Mouse (Mus musculus) kidney, postnatal 25 days (tissue): ENCODE measurements around the gene Mtch1.
"Not testable (repeated sequence)": the region's sequence is repeated elsewhere in the genome, so short reads cannot be mapped to it uniquely, and the experiment has no call there.

ENCODE experiments used
- DNase-seq, 2 experiments: peaks; one replicate each; pipeline ENCODE4 v3.0.0; 2021; ENCODE audit warnings: mixed read lengths in 2 of 2

Gene Mtch1

GRCm38 (mm10) chr17:29347645-29348256 lies at the start of gene Mtch1:
TSS of gene Mtch1 (minus strand) at chr17:29347934.
- peak; percentile 99 for DNase-seq

DNA sequence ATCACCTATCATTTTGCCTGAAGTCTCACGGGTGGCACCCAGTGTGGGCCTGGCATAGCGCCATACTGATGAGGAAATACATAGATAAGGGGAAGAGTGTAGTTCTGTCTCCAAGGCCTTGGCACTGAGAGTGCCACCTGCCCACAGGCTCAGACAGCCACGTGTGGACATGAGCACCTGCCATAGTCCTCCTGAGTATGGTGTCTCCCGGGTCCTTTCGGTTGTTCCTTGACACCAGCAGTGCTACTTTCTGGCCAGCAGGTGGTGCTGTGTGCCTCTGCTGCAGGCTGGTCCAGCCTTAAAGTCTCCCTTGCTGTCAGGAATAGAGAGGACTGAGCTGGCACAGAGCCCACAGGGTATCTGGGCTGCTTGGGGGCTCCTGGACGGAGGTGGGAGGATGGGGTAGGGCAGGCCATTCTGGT lies 49.1 kb upstream of the Mtch1 start:
- peak; percentile 77 to 86 for DNase-seq

DNA sequence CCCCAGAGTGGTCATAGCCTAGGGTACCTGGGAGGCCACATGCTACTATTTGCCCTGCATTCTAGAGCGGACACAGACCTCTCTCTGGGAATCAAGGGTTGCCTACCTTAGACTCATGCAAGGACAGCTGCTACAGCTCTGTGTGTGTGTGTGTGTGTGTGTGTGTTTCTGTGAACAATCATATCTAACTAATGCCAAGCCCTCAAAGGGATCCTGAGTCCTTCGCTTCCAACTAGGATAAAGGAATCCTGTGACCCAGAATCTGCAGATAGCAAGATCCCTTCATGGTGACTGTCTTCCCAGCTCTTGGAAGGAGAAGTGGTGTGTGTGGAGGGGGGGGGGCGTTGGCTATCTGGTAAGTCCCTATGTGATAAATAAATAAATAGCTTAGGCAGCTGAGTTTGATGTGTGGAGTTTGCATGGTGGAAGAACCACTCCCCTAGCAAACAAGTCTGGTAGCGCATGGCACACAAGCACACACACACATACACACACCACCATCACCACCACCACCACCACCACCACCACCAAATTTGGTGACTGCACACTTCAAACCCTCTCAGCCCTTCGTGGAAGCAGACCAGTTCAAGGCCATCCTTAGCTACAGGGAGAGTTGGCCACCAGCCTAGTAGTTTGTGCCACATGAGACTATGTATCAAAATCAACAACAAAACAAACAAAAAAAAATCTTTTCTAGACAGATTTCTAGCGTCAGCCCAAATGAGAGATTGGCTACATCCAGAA lies 48.5 kb upstream of the Mtch1 start:
- DNase-seq = no peak

DNA sequence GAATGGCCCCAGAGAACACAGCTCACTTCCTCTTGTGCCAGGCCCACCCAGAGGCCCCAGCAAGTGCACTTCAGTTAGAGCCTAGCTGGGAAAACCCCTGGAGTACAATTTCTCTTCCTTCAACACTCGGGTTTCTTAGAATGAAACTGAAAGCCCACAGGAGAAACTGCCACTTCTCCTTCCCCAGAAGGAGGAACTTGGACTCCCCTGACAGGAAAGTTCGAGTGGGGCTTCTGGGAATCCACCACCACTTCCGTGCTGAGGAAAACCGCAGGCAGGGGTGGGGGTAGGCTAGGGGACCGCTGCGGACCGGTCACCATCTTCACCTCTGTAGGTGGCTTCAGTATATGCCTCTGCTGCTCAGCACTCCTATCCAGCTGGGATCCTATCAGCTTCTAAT lies 47.6 kb upstream of the Mtch1 start:
- peak in 1 of 2 experiments; percentile 50 for DNase-seq

DNA sequence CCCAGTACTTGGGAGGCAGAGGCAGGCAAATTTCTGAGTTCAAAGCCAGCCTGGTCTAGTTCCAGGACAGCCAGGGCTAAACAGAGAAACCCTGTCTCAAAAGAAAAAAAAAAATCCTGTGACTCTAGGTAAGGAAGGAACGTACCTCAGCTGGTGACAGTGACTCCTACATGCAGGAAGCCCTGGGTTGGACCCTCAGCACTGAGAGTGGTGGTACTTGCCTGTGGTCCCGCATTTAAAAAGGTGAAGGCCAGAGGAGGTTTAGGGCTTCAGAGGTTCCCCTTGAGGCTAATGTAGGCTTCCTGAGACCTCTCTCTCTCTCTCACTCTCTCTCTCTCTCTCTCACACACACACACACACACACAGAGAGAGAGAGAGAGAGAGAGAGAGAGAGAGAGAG lies 47.0 kb upstream of the Mtch1 start:
- not testable (repeated sequence) for DNase-seq

DNA sequence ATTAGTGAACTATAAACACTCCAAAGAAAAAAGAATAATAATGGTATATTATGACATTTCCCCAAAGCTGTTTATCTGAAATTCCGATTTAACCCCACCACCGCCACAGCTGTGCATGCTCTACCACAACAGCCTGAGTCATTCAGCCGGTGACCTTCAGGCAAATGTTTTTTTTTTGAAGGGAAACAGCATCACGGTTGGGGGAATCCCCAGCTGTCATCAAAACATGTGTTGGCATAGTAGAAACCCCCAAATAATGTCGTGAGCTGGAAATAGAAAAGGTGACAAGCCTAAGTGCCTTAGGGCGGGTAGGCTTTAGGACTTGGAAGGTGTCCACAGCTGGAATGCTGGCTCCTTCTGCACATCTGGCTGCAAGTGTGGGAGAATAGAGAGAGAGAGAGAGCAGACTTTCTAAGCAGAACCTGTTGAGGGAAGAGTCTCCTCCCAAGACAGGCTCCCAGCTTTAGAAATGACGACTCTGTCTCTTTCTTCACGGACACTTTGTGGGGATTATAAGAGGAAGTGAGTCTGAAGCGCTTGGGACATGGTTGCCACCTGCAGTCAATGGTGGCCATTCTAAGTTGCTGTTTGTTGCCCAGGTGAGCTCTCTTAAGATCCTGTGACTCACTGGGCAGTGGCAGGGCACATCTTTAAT lies 46.5 kb upstream of the Mtch1 start:
- no peak for DNase-seq

- no peak for DNase-seq
Observed at GRCm38 (mm10) chr17:29393335-29394089, 45.8 kb upstream of the Mtch1 start.

GRCm38 (mm10) chr17:29391280-29391679 lies 43.5 kb upstream of the Mtch1 start:
- DNase-seq = no peak

DNA sequence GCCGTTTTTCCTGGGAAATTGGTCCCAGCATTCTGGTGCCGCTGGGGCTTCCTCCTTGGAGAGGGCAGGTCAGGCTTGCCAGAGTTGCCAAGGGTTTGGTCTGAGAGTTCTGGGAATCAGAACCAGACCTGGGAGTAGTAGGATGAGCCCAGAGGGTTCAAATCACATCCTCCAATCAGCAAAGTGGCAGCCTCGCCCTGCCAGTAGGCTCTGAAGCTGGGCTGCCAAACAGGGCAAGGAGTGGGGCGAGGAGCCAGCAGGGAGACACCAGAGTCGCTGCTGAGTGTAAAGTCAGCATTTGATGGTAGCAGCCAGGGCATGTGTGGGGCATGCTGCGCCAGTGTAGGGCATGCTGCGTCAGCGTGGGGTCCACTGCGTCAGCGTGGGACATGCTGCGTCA lies 41.2 kb upstream of the Mtch1 start:
- DNase-seq = peak in 1 of 2 experiments; percentile 52

- DNase-seq = no peak
Observed at GRCm38 (mm10) chr17:29385746-29386145, 38.0 kb upstream of the Mtch1 start.

DNA sequence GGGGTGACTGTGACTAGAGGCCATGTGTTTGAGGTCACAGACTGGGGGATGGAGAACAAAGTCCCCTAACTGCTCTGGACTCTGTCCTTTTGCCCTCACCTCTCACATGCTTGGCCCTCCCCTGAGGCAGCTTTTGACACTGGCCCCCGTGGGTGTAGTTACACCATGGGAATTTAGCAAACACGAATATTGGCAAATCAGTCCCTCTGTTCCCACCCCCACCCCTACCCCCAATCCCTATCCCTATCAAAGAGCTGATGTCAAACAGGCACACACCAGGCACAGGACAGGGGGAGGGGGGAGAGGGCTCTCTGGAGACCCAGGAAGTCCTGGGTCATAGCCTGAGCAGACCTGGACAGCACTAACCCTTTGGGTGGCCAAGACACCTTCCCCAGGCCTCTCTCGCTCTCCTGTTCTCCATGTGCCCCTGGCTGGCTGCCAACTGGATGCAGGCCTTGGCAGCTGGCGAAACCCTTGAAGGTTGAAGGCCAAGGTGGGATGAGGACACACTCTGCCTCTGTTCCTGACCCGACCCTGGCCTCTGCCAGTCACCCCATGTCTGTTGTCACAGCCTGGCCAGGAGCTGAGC lies 37.2 kb upstream of the Mtch1 start:
- peak; percentile 85 to 92 for DNase-seq

DNA sequence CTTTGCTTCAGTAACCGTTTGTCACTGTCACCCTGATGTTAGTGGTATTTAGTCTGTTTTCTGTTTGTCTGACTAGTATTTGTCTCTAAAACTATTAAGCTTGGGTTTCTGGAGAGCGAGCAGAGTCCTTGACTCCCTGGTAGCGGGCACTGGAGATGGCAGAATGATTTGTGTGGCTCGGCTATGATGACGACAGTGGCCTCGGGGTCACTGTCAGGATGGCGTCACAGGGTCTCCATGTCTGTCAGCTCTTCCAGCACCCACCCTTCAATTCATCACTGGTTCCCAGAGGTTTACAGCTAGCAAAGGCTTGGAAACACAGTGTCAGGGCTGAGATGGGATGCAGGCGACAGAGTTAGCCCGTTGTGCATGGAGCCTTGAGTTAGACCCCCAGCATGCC lies 36.2 kb upstream of the Mtch1 start:
- DNase-seq = no peak

- DNase-seq = no peak
Observed at GRCm38 (mm10) chr17:29382417-29382816, 34.7 kb upstream of the Mtch1 start.

GRCm38 (mm10) chr17:29381472-29381871 lies 33.7 kb upstream of the Mtch1 start:
- DNase-seq = peak; percentile 82 to 88

DNA sequence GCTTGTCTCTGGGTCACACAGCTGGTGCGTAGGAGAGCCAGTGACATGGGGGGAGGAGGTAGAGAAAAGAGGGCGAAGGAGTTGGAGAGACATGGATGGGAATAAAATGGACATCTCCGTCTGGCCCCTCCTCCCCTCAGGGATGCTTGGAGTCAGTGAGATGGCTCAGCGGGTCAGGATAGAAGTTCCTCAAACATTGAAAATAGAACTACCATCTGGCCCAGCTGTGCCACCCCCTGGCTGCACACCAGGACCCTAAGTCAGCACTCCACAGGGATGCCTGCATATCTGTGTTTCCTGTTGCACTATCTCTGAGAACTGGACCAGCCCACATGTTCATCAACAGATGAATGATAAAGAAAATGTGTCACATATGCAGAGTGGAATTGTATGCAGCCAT lies 32.5 kb upstream of the Mtch1 start:
- DNase-seq = no peak

DNA sequence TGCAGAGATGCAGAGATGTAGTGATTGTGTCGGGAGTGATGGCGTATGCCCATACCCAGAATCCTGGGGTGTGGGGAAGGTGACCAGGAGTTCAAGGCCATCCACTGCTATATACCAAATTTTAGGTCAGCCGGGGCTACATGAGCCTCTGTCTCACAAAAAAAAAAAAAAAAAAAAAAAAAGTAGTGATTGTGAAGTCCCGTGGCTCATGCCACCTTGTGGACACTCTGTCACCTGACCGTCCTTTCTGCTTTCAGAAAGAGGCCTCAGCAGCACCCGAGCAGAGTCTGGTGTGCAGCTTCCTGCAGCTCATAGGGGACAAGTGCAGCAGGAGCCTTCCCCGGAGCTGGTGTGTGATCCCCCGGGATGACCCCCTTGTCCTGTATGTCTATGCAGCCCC lies 30.3 kb upstream of the Mtch1 start:
- no peak for DNase-seq

DNA sequence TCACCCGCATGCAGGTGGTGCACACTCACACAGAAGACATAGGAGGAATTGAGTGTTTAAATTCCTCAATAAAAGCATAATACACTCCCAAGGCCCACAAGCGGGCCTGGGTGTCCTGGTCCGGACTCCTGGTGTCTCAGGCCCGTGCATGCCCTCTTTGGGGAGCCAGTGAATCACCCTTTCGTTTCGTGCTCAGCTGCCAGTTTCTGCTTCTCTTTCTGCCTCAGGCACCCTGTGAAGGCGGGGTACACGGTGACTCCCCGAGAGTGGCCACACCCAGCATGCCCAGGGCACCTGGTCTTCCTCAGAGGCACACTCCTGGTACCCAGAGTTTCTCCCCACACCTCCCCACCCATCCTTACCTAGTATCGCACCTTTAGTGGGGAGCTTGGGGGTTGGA lies 28.1 kb upstream of the Mtch1 start:
- DNase-seq = no peak

GRCm38 (mm10) chr17:29370984-29371723 lies 23.4 kb upstream of the Mtch1 start:
- peak; percentile 93 to 97 for DNase-seq

DNA sequence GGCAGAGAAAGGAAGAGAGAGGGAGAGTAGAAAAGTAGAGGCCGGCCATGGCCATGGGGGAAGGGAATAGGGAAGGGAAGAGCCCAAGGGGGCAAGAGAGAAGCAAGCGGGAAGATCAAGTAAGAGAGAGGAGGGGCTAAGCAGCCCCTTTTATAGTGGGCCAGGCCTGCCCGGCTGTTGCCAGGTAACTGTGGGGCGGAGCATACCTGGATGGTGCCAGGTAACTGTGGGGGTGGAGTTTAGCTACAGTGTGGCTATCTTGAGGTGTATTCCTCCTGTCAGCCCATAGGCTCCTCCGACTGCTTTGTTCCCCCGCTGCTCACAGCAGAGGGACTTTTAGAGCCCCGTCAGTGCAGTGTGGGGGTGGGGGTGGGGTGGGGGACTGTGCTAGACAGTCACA lies 21.0 kb upstream of the Mtch1 start:
- peak in 1 of 2 experiments; percentile 59 for DNase-seq

DNA sequence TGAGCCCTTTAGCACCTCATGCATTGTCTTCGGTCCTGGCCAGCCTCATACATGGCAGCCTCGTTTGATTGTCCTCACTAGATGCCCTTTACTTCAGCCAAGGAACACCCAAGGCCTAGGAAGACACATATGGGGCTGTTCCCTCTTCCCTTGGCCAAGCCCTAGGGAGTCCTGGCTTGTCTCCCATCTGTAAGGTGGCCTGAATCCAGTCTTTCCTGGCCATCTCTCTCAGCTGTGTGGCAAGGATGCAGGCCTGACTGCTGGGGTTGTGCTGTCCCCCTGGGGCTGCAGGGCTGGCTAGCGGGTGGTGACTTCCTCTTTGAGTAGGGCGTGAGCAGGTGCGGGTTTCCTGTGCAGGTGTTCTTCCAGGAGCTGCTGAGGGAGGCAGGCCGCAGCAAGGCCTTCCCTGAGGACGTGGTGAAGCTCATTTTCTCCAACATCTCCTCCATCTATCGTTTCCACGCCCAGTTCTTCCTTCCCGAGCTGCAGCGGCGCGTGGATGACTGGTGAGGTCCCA lies 17.4 kb upstream of the Mtch1 start:
- DNase-seq = no peak

DNA sequence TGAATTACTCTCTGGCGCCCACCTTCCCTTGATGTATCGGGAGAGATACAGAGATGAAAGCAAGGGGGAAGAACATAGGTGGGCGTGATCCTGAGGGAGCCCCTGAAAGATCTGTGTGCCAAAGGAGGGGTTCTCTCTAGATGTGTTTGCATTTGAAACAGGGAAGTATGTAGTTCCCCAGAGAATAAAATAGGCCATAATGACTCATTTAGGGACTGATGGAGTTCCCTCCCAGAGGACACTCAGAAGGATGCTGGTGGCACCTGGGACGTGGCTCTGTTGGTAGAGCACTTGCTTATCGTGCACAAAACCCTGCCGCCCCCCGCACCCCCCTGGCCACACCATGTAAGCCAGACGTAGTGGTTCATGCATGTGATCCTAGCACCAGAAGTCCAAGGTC lies 15.4 kb upstream of the Mtch1 start:
- no peak for DNase-seq
